Mouse (Mus musculus) ES-Bruce4 (cell line): ENCODE data around the gene Gm3448.

Experiments used
- EP300 ChIP-seq: IDR thresholded peaks from 2 replicates; pipeline ENCODE4 v1.6.1; 2011; ENCODE audit warnings: low read depth, low read length; ENCODE audit not compliant: insufficient read depth
- POLR2A ChIP-seq: IDR thresholded peaks from one replicate; pipeline ENCODE4 v1.8.1; 2011; ENCODE audit warnings: low read length; ENCODE audit not compliant: insufficient read depth

GRCm38 (mm10) chr17:14949161-14949827 is 92.0 kb downstream of the Gm3448 start:
- TF ChIP-seq POLR2A: no peak
- no peak for TF ChIP-seq EP300
